Mouse (Mus musculus): ENCODE data around the gene Tesmin. TPM values are rescaled to one million over a fixed set of nuclear protein-coding genes. Genes with fewer than 3 reads are reported as not detected.

The Tesmin gene
- polyA plus RNA-seq, 1 experiment, result 0.39 TPM

GRCm38 (mm10) chr19:3441092-3441491 is 52.4 kb downstream of the Tesmin start:
- TF ChIP-seq MYOD1 (IDR thresholded peaks at IDR 0.05; ENCODE audit: control insufficient read depth, insufficient read length, low read depth), result no peak
- no peak for TF ChIP-seq CEBPB (IDR thresholded peaks at IDR 0.05; ENCODE audit: low read depth)
- TF ChIP-seq FOSL1 (IDR thresholded peaks at IDR 0.05; ENCODE audit: insufficient read depth, low read length, poor library complexity, severe bottlenecking), result no peak
- TF ChIP-seq CTCF (IDR thresholded peaks at IDR 0.05; ENCODE audit: control insufficient read depth, insufficient read depth, insufficient read length), result no peak
- TF ChIP-seq USF1 (IDR thresholded peaks at IDR 0.05; ENCODE audit: low read depth), result no peak
- no peak for TF ChIP-seq MYOG (IDR thresholded peaks at IDR 0.05; ENCODE audit: control insufficient read depth, extremely low read depth, insufficient read length)
- TF ChIP-seq MAX (IDR thresholded peaks at IDR 0.05), result no peak
- H3K4me3 ChIP-seq (ENCODE audit: insufficient read depth, poor library complexity, severe bottlenecking), result no peak overlapping the region
- no peaks in the 10 kb centered on the region for H3K36me3 ChIP-seq (ENCODE audit: control insufficient read depth, insufficient read depth)
- no peaks in the 10 kb centered on the region for H3K79me2 ChIP-seq (ENCODE audit: control insufficient read depth, insufficient read depth)
- peaks cover 28% of the 10 kb centered on the region for H3K27me3 ChIP-seq (ENCODE audit: control insufficient read depth, insufficient read depth, insufficient read length)
- H3K79me3 ChIP-seq (ENCODE audit: low read depth), result no peaks in the 10 kb centered on the region
- no peak overlapping the region for H3ac ChIP-seq (ENCODE audit: control insufficient read depth, insufficient read length, low read depth)

DNA sequence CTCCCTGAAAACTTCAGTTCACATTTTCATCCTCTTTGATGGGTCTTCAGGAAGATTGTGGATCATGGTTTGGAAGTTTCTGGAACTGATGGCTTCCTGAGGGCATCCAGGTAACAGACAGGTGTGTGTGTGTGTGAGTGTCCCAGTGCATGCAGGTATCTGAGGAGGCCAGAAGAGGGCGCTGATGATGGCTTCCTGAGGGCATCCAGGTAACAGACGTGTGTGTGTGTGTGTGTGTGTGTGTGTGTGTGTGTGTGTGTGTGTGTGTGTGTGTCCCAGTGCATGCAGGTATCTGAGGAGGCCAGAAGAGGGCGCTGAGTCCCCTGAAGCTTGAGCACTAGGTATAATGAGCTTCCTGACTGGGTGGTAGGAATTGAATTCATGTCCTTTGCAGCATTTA is 58.7 kb downstream of the Tesmin start:
- Histone ChIP-seq H3ac (ENCODE audit: control insufficient read depth, insufficient read length, low read depth) (no peak overlapping the region), H3K79me2 (ENCODE audit: control insufficient read depth, insufficient read depth) (no peaks in the 10 kb centered on the region), H3K36me3 (ENCODE audit: control insufficient read depth, insufficient read depth) (no peaks in the 10 kb centered on the region), H3K4me3 (ENCODE audit: insufficient read depth, poor library complexity, severe bottlenecking) (no peak overlapping the region), H3K79me3 (ENCODE audit: low read depth) (no peaks in the 10 kb centered on the region), H3K27me3 (ENCODE audit: control insufficient read depth, insufficient read depth, insufficient read length) (peaks cover 11% of the 10 kb centered on the region)
- TF ChIP-seq FOSL1 (IDR thresholded peaks at IDR 0.05; ENCODE audit: insufficient read depth, low read length, poor library complexity, severe bottlenecking) (no peak), MYOG (IDR thresholded peaks at IDR 0.05; ENCODE audit: control insufficient read depth, extremely low read depth, insufficient read length) (no peak), MAX (IDR thresholded peaks at IDR 0.05) (no peak), CEBPB (IDR thresholded peaks at IDR 0.05; ENCODE audit: low read depth) (no peak), CTCF (IDR thresholded peaks at IDR 0.05; ENCODE audit: control insufficient read depth, insufficient read depth, insufficient read length) (no peak), USF1 (IDR thresholded peaks at IDR 0.05; ENCODE audit: low read depth) (no peak), MYOD1 (IDR thresholded peaks at IDR 0.05; ENCODE audit: control insufficient read depth, insufficient read length, low read depth) (no peak)

DNA sequence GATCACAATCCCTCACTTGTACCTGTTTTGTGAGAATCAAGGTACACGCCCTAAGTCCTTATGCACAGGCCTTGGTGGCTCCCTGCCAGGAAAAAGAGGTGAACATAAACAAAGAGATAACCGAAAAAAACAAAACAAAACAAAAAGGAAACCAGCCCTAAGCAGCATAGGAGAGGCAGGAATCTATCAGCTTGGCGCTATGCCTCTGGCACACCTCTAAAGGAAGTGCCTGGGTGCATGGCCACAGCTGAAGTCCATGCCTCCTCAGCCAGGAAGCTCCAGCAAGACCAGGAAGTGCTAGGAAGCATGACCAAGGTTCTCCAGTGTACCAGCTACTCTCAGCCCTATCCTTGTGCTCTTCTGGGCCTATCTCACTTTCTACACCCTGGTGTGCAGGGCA is 60.6 kb downstream of the Tesmin start:
- Histone ChIP-seq H3K4me3 (ENCODE audit: insufficient read depth, poor library complexity, severe bottlenecking) (no peak overlapping the region), H3K79me2 (ENCODE audit: control insufficient read depth, insufficient read depth) (no peaks in the 10 kb centered on the region), H3K27me3 (ENCODE audit: control insufficient read depth, insufficient read depth, insufficient read length) (peaks cover 2% of the 10 kb centered on the region), H3K36me3 (ENCODE audit: control insufficient read depth, insufficient read depth) (peaks cover 2% of the 10 kb centered on the region), H3K79me3 (ENCODE audit: low read depth) (no peaks in the 10 kb centered on the region), H3ac (ENCODE audit: control insufficient read depth, insufficient read length, low read depth) (no peak overlapping the region)
- no peak for TF ChIP-seq MYOD1 (IDR thresholded peaks at IDR 0.05; ENCODE audit: control insufficient read depth, insufficient read length, low read depth)

GRCm38 (mm10) chr19:3450714-3451113 is 62.1 kb downstream of the Tesmin start:
- no peaks in the 10 kb centered on the region for H3K79me3 ChIP-seq (ENCODE audit: low read depth)
- H3K79me2 ChIP-seq (ENCODE audit: control insufficient read depth, insufficient read depth), result no peaks in the 10 kb centered on the region
- H3ac ChIP-seq (ENCODE audit: control insufficient read depth, insufficient read length, low read depth), result no peak overlapping the region
- H3K4me3 ChIP-seq (ENCODE audit: insufficient read depth, poor library complexity, severe bottlenecking), result no peak overlapping the region
- no peak for TF ChIP-seq USF1 (IDR thresholded peaks at IDR 0.05; ENCODE audit: low read depth)
- TF ChIP-seq MYOD1 (IDR thresholded peaks at IDR 0.05; ENCODE audit: control insufficient read depth, insufficient read length, low read depth), result no peak
- peaks cover 16% of the 10 kb centered on the region for H3K36me3 ChIP-seq (ENCODE audit: control insufficient read depth, insufficient read depth)
- H3K27me3 ChIP-seq (ENCODE audit: control insufficient read depth, insufficient read depth, insufficient read length), result no peaks in the 10 kb centered on the region

DNA sequence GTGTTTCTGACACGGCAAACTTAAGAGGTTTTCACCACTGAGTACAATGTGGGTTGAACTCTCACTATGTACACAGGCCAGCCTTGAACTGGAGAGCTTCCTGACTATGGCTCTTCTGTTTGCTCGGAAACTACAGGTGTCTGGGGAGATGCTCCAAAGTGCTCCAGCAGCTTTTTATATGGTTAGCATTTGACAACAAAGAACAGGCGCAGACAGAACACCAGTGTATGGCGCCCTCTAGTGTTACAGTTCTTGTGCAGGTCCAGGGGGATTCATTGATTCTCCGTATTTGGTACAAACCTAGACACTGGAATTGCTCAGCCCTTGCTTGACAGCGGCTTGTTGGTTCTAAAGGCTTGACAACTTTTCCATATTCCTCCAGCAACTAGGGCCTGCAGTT is 62.5 kb downstream of the Tesmin start:
- Histone ChIP-seq H3K79me3 (ENCODE audit: low read depth) (no peaks in the 10 kb centered on the region), H3K36me3 (ENCODE audit: control insufficient read depth, insufficient read depth) (peaks cover 21% of the 10 kb centered on the region), H3K27me3 (ENCODE audit: control insufficient read depth, insufficient read depth, insufficient read length) (no peaks in the 10 kb centered on the region), H3K79me2 (ENCODE audit: control insufficient read depth, insufficient read depth) (no peaks in the 10 kb centered on the region), H3K4me3 (ENCODE audit: insufficient read depth, poor library complexity, severe bottlenecking) (no peak overlapping the region), H3ac (ENCODE audit: control insufficient read depth, insufficient read length, low read depth) (no peak overlapping the region)
- no peak for TF ChIP-seq MAX (IDR thresholded peaks at IDR 0.05)
- peak; percentile 22 for TF ChIP-seq CTCF (IDR thresholded peaks at IDR 0.05; ENCODE audit: control insufficient read depth, insufficient read depth, insufficient read length)
- TF ChIP-seq USF1 (IDR thresholded peaks at IDR 0.05; ENCODE audit: low read depth), result no peak
- no peak for TF ChIP-seq MYOG (IDR thresholded peaks at IDR 0.05; ENCODE audit: control insufficient read depth, extremely low read depth, insufficient read length)

DNA sequence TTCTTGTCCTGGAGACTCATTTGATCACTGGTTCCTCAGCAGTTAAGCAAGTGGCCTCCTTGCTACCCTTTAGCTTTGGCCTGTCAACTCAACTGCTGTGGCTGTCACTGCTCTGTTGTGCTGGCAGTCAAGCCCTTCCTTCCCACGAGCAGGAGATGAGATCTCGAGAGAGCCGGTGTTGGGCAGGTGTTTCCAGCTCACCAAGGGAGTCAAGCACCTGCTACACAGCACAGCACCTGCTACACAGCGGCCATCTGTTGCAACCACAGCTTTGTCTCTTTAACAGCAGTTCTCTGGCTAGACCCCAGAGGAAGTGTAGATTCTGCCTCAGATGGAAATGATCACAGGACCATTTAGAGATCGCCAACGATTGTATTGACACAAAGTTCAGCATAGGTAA is 63.0 kb downstream of the Tesmin start:
- Histone ChIP-seq H3K27me3 (ENCODE audit: control insufficient read depth, insufficient read depth, insufficient read length) (no peaks in the 10 kb centered on the region), H3K36me3 (ENCODE audit: control insufficient read depth, insufficient read depth) (peaks cover 25% of the 10 kb centered on the region), H3ac (ENCODE audit: control insufficient read depth, insufficient read length, low read depth) (no peak overlapping the region), H3K4me3 (ENCODE audit: insufficient read depth, poor library complexity, severe bottlenecking) (no peak overlapping the region), H3K79me2 (ENCODE audit: control insufficient read depth, insufficient read depth) (no peaks in the 10 kb centered on the region), H3K79me3 (ENCODE audit: low read depth) (no peaks in the 10 kb centered on the region)
- no peak for TF ChIP-seq MAX (IDR thresholded peaks at IDR 0.05)
- no peak for TF ChIP-seq CTCF (IDR thresholded peaks at IDR 0.05; ENCODE audit: control insufficient read depth, insufficient read depth, insufficient read length)
- TF ChIP-seq CEBPB (IDR thresholded peaks at IDR 0.05; ENCODE audit: low read depth), result no peak
- TF ChIP-seq MYOD1 (IDR thresholded peaks at IDR 0.05; ENCODE audit: control insufficient read depth, insufficient read length, low read depth), result no peak
- no peak for TF ChIP-seq USF1 (IDR thresholded peaks at IDR 0.05; ENCODE audit: low read depth)
- no peak for TF ChIP-seq FOSL1 (IDR thresholded peaks at IDR 0.05; ENCODE audit: insufficient read depth, low read length, poor library complexity, severe bottlenecking)
- TF ChIP-seq MYOG (IDR thresholded peaks at IDR 0.05; ENCODE audit: control insufficient read depth, extremely low read depth, insufficient read length), result no peak

Other genes starting within 250 kb of the Tesmin start
- gene Mrpl21, start 106.0 kb upstream of the Tesmin start, polyA plus RNA-seq (2012; fragmentation: generic; extraction: Trizol), result 86.3 TPM
- 5.3 TPM for gene Ighmbp2, start 105.8 kb upstream of the Tesmin start, polyA plus RNA-seq (2012; fragmentation: generic; extraction: Trizol)
- gene Cpt1a, start 66.5 kb upstream of the Tesmin start, polyA plus RNA-seq (2012; fragmentation: generic; extraction: Trizol), result 56.7 TPM
- not detected for gene Gal, start 25.7 kb downstream of the Tesmin start, polyA plus RNA-seq (2012; fragmentation: generic; extraction: Trizol)
- 18.1 TPM for gene Ppp6r3, start 186.9 kb downstream of the Tesmin start, polyA plus RNA-seq (2012; fragmentation: generic; extraction: Trizol)

All from C2C12 (cell line).